Mouse (Mus musculus) heart, adult 2 months (tissue): ENCODE measurements at regions not wholly inside any gene's neighbourhood (a gene's known extent, or its start where the extent isn't known, plus 50 kb on each side); places are given as distances from the start of the nearest gene placed in this dataset.

ENCODE experiments used
- CTCF ChIP-seq: fragments of 200-600 bp; IDR thresholded peaks from 2 replicates; pipeline ENCODE4 v1.8.1; 2022; ENCODE audit warnings: antibody characterized with exemption, mild to moderate bottlenecking, moderate library complexity
- POLR2A ChIP-seq: fragments of 200-500 bp; IDR thresholded peaks from 2 replicates; pipeline ENCODE4 v1.6.1; 2011; ENCODE audit warnings: mild to moderate bottlenecking, low read depth, low read length, control low read depth; ENCODE audit not compliant: insufficient read depth

- TF ChIP-seq POLR2A (no peak), CTCF (no peak)
Measured at GRCm38 (mm10) chr8:34756171-34756570, 644.6 kb upstream of the Gm10131 start.
